Mouse (Mus musculus) ES-E14 (cell line): ENCODE measurements around the gene Stbd1.

Source experiments
- MAFK ChIP-seq: IDR thresholded peaks from 2 replicates; pipeline ENCODE4 v1.6.1; 2014; ENCODE audit warnings: mild to moderate bottlenecking, low read depth, low read length, inconsistent platforms; ENCODE audit not compliant: insufficient read depth
- ZNF384 ChIP-seq: IDR thresholded peaks from 2 replicates; pipeline ENCODE4 v1.6.1; 2012; ENCODE audit warnings: low read depth, low read length, inconsistent platforms

DNA sequence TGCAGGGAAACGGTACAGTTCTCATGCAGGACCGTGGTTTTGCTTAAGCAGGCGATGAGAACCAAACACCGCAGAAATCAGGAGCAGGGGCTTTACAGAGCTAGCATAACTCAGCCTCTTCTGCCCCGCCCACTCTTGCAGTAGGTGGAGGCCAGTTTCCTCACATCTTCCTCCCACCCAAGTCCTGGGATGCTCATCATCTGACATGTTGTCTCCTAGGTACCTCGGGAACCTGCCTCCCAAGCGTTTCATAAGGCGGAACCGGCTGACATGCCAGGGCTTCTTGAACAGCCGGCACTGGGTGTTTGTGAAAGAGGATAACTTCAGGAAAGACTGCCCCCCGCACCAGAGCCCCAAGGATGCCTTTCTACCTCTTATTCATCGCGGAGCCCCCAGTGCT, 40.8 kb upstream of the Stbd1 start:
- TF ChIP-seq ZNF384 (no peak), MAFK (no peak)
